Mouse (Mus musculus): ENCODE data around the gene Abi2. TPM values are rescaled to one million over a fixed set of nuclear protein-coding genes. Genes with fewer than 3 reads are reported as not detected.
"Not testable (repeated sequence)": the region's sequence is repeated elsewhere in the genome, so short reads cannot be mapped to it uniquely, and the experiment has no call there.

Gene Abi2
- total RNA-seq (2015; ENCODE audit: low replicate concordance) (3.3 and 3.5 TPM in 2 replicates), total RNA-seq (2017; ENCODE audit: low replicate concordance) (1.3 and 3.3 TPM in 2 replicates)

GRCm38 (mm10) chr1:60409168-60409828, at the start of gene Abi2:
TSS of gene Abi2 (plus strand) at chr1:60409619.
- ATAC-seq (replicated peaks; ENCODE audit: low FRiP score, poor library complexity, severe bottlenecking) = peak; percentile 64

- no peak for ATAC-seq (replicated peaks; ENCODE audit: low FRiP score, poor library complexity, severe bottlenecking)
These were observed 47.8 kb upstream of the Abi2 start for GRCm38 (mm10) chr1:60361626-60362025.

GRCm38 (mm10) chr1:60376556-60376955, 32.9 kb upstream of the Abi2 start:
- no peak for ATAC-seq (replicated peaks; ENCODE audit: low FRiP score, poor library complexity, severe bottlenecking)

- no peak for ATAC-seq (replicated peaks; ENCODE audit: low FRiP score, poor library complexity, severe bottlenecking)
These were observed 27.5 kb upstream of the Abi2 start for GRCm38 (mm10) chr1:60381910-60382309.

- ATAC-seq (replicated peaks; ENCODE audit: low FRiP score, poor library complexity, severe bottlenecking) = no peak
These were observed 4.6 kb upstream of the Abi2 start for GRCm38 (mm10) chr1:60404848-60405247.

- ATAC-seq (replicated peaks; ENCODE audit: low FRiP score, poor library complexity, severe bottlenecking) = no peak
These were observed 785 bp upstream of the Abi2 start for GRCm38 (mm10) chr1:60408501-60409167.

- no peak for ATAC-seq (replicated peaks; ENCODE audit: low FRiP score, poor library complexity, severe bottlenecking)
These were observed 754 bp downstream of the Abi2 start for GRCm38 (mm10) chr1:60409928-60410817.

- no peak for ATAC-seq (replicated peaks; ENCODE audit: low FRiP score, poor library complexity, severe bottlenecking)
These were observed 7.3 kb downstream of the Abi2 start for GRCm38 (mm10) chr1:60416724-60417123.

- no peak for ATAC-seq (replicated peaks; ENCODE audit: low FRiP score, poor library complexity, severe bottlenecking)
These were observed 14.5 kb downstream of the Abi2 start for GRCm38 (mm10) chr1:60423882-60424281.

- ATAC-seq (replicated peaks; ENCODE audit: low FRiP score, poor library complexity, severe bottlenecking) = no peak
These were observed 18.9 kb downstream of the Abi2 start for GRCm38 (mm10) chr1:60428341-60428740.

- no peak for ATAC-seq (replicated peaks; ENCODE audit: low FRiP score, poor library complexity, severe bottlenecking)
These were observed 19.5 kb downstream of the Abi2 start for GRCm38 (mm10) chr1:60428932-60429331.

GRCm38 (mm10) chr1:60431531-60431930, 22.1 kb downstream of the Abi2 start:
- ATAC-seq (replicated peaks; ENCODE audit: low FRiP score, poor library complexity, severe bottlenecking) = no peak

- no peak for ATAC-seq (replicated peaks; ENCODE audit: low FRiP score, poor library complexity, severe bottlenecking)
These were observed 23.1 kb downstream of the Abi2 start for GRCm38 (mm10) chr1:60432497-60432896.

- ATAC-seq (replicated peaks; ENCODE audit: low FRiP score, poor library complexity, severe bottlenecking) = not testable (repeated sequence)
These were observed 32.0 kb downstream of the Abi2 start for GRCm38 (mm10) chr1:60441438-60441837.

- 0 out of 2 replicates have a peak, but pooled peaks have one; percentile 49 for ATAC-seq (replicated peaks; ENCODE audit: low FRiP score, poor library complexity, severe bottlenecking)
These were observed 37.6 kb downstream of the Abi2 start for GRCm38 (mm10) chr1:60447067-60447466.

GRCm38 (mm10) chr1:60449896-60450295, 40.5 kb downstream of the Abi2 start:
- ATAC-seq (replicated peaks; ENCODE audit: low FRiP score, poor library complexity, severe bottlenecking) = no peak

- ATAC-seq (replicated peaks; ENCODE audit: low FRiP score, poor library complexity, severe bottlenecking) = no peak
These were observed 51.2 kb downstream of the Abi2 start for GRCm38 (mm10) chr1:60460623-60461022.

- no peak for ATAC-seq (replicated peaks; ENCODE audit: low FRiP score, poor library complexity, severe bottlenecking)
These were observed 60.1 kb downstream of the Abi2 start for GRCm38 (mm10) chr1:60469491-60469890.

- ATAC-seq (replicated peaks; ENCODE audit: low FRiP score, poor library complexity, severe bottlenecking) = no peak
These were observed 61.1 kb downstream of the Abi2 start for GRCm38 (mm10) chr1:60470541-60470940.

- no peak for ATAC-seq (replicated peaks; ENCODE audit: low FRiP score, poor library complexity, severe bottlenecking)
These were observed 72.1 kb downstream of the Abi2 start for GRCm38 (mm10) chr1:60481561-60481960.
